Mouse (Mus musculus) CD4-positive helper T cell, adult 2 months (primary cell): Measurements from ENCODE around the gene Plg.

ENCODE experiments used
- DNase-seq: peaks from one replicate; pipeline ENCODE4 v3.0.0-alpha.2; 2012; ENCODE audit warnings: low read depth, missing footprints, low spot score

The Plg gene

DNA sequence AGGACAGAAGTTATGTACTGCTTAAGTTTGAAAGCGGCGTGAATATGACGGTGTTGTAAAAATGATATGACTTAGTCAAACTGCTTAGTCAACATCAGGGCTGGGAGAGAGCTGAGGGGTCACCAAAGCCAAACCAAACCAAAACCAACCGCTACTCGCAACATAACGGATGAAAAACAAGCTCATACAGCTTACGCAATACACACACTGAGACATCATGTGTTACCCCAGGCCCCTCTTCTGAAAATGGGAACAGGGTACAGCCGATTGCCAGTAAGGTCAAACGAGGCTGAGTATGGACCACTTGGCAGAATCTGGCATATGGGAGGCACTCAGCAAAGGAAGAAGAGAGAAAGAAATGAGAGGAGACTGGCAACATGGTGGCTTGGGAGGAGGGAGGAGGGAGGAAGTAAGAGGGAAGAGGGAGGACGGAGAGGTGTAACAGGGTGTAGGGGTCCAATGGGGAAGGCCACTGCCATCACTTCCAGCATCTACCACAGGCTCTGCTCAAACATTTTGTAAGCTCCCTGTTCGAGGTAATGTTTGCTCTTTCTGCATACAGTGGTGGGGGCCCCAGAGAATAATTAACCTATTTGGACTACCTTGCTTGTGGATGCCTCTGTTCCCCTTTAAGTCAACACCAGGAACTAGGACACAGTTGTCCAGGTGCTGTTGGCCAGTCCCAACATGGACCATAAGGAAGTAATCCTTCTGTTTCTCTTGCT, at the start of gene Plg:
Gene Plg, plus strand, starts transcription at position 628 of the 725 bp plus-strand sequence.
- no peak for DNase-seq

DNA sequence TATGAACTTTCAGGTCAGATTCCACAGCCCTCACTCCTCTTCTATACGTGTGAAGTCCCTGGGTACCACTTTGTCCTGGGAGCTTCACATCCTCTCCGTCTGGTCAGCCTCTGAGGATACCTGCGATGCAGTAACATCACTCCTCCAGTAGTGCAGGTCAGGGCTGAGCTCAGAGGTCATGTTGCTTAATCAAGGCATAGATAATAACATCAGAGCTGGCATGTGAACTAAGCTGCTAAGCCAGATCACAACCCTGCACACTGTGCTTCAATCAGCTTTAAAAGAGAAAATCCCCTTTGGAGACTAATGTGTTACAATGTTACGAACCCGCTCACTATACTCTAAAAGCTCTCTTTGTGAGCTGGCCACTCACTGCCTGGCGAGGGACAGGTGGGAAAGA, 43.3 kb upstream of the Plg start:
- DNase-seq = no peak

DNA sequence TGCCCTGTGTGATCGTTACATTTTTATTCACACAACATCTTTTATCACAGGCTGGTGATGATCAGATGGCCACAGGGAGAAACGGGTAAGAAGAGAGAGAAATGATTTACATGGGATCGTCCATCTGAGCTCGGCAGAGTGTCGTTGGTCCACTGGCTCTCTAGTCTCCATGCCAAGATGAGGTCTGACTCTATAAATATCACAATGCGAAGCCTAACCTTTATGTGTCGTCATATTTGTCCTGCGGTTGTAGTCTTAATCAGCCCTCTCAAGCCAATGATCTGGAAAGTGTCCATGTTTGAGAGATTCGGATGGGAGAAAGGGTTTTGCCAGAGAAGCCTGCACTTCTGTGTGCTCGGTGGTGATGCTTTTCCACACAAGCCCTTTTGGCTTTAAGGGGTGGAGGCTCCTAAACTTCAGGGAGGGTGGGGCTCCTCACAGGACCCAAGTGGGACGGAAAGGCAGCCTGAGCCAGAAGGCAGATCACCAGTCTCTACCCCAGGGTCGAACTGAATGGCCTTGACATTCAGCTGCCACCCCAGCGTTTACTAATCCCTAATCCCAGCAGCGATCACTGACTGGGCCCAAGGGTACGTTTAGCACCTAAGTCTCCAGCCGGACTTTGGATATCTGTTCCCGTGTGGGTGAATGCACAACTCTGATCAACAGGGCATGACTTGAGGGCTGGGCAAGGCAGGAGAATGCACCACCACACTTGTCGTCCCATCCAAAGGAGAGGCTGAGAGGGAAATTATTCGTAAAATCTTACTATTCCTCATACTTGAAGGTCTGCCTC, 42.1 kb upstream of the Plg start:
- no peak for DNase-seq

DNA sequence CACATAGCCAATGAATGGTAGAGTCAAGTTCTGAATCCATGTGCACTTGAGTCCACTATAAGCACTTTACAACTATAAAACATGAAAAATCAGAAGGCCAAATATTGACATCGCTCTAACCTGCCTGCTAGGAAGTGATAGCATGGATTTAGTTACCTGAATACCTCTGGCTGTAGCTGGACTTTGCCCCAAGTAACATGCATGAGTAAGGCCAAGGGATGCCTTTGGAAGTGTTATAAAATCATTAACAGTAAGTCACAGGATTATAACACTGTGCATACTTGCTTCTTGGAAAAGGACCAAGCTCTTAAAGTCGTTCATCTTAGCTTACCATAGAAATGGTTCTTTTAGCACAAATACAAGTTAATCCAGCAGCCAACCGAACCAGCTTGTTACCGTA, 41.3 kb upstream of the Plg start:
- DNase-seq = no peak

DNA sequence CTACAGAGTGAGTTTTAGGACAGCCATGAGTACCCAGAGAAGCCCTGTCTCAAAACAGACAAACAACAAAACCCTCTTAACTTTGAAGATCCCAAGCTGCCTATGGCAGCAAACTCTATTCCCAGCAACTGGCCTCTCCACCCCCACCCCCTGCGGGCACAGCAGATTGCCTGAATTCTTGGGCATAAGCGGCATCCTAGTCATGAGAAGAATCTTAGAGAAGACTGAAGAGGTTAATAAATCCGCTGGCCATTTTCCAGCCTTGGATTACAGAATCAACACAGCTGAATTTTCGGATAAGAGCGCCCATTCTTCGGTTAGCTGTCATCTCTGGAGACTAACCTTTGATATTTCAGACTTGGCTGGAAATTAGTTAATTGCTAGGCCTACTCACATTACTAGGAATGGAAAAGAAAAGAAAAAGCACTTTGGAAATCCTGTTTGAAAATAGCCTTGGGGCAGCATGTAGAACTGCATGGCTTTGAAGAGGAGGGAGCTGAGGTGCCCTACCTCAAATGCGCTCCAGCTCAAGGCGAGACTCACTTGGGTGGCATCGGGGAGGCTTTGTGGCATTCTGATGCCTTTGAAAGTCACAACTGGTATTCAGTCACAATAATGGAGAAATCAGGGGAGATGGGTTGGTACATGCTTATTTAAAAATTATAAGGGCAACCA, 34.6 kb upstream of the Plg start:
- no peak for DNase-seq

DNA sequence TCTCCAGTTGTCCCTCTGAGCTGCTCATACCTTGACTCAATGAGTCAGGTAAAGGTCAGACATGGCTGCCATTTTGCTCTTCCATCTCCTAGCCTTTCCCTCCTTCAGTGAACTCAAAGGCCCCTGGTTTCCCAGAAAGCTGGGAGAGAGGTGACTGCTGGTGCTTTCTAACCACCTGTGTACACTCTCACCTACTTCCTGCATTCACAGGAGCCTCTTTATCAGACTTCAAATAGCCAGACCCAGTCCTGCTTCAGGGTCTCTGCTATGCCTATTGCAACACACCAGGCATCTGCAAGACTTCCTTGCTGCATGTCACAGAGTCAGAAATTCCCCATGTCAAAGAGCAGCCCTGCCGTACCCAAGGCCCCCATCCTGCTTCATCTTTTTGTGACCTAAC, 30.9 kb upstream of the Plg start:
- DNase-seq = no peak

DNA sequence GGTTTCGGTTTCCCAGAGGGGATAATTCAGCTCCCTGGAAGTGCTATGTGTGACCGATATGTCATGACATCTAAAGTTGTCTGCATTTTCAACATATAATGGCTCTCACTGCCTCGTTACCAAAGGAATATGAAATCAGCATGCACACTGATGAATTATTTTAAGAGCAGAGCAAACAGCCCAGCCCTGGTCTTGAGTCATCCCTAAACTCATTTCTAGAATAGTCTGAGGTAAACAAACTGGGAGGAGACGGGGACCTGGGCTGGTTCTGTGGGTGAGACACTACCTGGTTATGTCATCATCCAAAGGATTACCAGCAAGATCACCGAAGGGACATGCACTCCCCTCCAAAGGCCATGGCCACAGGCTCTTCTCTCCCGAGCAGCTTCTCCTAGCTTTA, 26.8 kb upstream of the Plg start:
- DNase-seq = no peak

DNA sequence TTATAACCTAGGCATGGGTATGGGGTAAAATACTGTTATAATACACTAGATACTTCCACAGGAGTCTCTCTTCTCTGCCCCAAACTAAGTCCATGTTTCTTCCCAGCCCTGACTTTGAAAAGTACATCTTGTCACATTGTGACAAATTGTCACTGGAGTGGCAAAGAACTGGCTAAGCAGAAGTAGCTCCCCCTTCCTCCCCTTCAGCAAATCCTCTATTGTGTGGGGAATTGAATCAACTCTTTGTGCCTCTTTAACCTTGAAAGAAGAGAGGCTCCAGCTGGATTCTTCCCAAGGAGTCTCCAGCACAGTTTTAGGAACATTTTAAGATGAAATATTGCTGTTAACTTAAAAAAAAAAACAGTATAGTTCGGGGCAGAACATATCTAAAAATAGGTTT, 25.6 kb upstream of the Plg start:
- no peak for DNase-seq

DNA sequence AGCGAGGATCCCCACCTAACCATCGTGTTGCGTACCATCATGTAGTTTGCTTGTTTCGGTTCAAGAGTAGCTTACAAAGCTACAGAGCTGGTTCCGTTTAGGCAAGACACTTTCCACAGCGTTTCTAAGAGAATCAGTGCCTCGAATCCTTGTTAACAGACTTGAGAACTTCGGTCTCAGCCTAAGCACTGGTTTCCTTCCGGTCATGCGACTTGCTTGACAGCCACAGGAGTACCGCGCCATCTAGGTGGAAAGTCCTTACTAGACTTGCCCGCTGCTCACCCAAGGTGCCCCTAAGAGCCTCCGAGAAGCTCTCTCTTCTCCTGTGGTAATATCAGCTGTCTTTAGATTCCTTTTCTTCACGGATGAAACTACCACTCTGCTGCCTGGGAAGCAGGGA, 18.5 kb upstream of the Plg start:
- no peak for DNase-seq

DNA sequence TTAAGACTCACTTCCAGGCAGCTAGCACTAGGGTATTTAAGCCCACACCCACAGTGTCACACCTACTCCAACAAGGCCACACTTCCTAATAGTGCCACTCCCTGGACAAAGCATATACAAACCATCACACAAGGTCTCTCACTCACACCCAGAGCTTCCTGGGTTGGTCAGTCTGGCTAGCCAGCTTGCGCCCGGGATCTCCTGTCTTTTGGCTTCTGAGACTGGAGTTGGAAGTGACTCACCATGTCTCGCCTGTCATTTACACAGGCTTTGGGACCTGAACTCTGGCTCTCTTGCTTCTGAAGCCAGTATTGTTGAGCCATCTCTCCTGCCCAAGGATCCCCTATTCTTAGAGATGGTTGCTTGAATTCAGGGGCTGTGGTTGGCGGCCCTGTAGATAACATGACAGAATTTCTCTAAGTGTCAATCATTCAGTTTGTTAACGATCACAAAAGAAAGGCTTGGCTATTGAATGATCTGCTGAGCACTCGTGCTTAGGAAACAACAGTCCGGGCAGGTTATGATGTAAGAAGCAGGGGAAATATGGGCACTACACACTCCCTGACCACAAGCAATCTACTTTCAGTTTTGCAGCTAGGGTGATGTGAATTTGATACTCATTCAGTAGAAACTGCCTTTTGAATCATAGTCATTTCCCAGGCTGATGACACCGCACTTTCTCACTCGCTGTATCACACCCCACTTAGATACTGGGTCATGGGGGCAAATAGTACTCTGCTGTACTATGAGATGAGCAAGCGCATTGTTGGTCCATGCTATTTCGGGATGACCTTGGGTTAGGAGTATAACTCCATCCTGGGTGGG, 14.6 kb upstream of the Plg start:
- peak; percentile 71 for DNase-seq

DNA sequence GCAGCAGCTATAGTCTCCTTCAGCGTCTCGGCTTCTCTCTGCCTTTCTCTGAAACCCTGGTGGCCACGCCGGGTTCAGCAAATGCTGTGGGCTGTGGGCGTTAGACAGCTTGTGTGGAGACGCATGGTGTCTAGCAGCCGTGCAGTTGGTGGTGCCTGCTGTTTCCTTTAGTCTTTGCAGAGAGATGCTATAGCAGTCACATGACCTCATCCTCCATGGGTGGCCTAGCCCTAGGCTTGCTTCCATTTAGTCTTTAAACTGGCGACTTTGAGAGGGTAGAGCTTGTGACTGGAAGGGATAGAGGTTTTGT, 14.0 kb upstream of the Plg start:
- peak; percentile 66 for DNase-seq

DNA sequence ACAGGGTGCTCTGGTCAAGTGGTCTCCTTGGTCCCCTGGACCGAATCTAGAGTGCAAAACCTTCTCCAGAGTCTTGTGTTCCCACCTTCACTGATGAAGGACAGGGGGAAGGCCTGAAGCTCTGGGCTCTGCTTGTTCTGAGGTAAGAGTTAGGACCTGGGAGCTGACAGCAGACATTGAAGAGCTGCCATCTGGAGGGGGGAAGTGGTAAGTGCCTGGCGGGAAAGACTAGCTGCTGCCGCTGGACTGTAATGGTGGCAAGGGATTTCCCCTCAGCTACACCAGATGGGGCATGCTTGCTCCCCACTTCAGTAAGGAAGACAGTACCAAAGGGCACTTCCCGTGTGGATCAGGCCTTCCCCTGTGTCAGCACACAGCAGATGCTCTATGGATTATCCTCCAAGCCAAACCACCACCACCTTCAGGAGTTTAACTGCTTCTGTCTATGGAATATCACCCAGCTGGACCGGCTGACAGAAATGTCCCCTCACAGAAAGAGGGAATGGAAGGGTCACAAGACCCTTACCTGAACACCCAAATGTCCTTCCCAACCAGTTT, 11.0 kb upstream of the Plg start:
- peak; percentile 60 for DNase-seq

DNA sequence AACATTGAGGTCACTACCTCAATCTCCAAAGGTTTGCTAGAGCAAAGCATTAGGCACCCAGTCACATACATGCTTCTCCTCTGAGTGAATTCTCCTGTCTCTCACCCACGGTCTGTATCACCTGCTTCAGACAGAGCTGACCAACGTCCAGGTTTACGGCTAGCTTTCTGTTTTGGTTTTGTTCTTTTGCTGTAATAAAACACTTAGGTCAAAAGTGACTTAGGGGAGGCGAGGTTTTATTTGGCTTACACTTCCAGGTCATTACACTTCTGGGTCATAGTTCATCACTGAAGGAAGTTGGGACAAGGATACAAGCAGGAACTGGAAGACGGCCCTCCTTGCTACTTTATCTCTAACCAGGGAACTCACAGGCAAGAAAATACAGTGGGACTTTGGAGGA, 9.0 kb upstream of the Plg start:
- no peak for DNase-seq

DNA sequence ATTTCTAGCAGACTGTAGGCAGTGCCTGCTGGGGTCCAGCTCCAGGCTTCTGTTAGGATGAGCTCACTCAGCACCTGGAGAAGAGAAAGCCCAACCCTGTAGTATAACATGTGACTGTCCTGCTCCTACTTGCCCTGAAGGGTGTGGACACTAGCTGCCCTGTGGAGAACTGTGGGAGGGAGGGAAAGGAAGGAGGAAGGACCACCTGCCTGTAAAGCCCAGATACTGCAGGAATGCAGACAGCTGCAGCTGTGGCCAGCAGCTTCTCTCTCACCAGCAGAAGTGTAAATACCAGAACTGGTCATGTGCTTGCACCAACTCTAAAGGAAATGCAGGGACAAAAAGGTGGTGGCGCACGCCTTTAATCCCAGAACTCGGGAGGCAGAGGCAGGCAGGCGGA, 8.1 kb upstream of the Plg start:
- DNase-seq = no peak

DNA sequence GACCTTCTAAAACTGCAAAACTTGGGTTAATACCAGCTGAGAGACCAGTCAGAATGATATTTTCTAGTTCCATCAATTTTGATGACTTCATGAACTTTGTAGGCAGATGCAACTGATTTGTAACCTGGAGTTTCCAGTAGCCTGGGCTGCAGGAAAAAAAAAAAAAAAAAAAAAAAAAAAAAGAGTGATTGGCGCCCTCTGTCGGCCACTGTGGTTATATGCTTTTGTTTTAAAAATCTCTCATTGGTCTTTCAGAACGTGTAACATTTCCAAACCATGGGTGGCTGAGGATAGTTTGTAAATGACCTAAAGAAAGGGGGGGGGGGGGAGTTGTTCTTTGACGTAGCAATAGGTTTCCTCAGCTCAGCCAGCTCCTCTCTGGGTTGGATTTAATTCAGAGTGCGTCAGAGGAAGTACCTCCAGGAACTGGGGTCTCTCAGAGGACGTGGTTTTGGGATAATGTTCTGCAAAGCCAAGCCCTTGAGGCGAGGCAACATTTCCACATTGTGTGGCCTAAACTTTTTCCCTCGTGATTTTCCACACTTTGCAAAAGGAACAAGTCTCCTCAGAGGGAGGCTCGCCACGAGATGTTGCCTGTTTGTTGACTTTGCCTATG, 7.0 kb upstream of the Plg start:
- DNase-seq = peak; percentile 81

DNA sequence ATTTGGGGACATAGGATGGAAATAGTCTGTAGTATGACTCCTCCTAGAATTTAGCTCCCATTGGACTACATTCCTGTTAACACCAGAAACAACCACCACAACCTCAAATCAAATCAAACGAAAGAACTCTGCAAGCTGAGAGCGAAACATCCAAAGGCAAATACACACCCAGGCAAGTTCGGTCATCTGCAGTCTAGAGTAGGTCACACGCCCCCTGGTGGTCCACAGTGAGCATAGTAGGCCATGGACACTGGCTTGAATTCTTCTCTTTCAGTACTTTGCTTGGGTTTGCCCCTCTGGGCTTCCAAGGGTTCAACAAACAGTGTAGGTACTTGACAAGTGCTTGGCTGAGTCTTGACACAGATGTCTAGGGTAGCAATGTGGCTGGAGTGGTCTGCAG, 6.4 kb upstream of the Plg start:
- peak; percentile 79 for DNase-seq

DNA sequence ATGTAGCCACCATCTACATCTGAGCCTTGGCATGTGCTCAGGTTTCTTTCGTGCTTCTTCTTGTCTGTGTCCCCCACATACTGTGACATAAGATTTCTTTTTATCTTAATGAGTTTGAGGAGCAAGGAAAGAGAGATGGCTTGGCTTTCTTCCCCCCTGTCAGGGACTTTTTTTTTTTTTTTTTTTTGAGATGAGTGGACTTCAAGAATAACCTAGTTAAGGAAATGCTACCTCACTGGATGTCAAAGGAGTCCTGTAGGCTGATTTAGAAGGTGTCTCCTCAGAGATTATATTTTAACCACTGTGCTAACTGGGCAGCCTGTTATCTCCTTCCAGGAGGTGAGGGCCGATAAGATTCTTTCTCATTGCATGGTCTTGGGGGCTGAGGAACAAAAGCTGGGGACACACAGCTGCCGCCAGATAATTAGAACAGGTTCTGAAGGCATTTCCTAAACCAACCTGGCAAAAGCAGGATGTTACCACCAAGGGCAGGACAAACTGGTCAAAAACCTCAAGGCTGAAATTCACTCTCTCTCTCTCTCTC, 4.7 kb upstream of the Plg start:
- no peak for DNase-seq

DNA sequence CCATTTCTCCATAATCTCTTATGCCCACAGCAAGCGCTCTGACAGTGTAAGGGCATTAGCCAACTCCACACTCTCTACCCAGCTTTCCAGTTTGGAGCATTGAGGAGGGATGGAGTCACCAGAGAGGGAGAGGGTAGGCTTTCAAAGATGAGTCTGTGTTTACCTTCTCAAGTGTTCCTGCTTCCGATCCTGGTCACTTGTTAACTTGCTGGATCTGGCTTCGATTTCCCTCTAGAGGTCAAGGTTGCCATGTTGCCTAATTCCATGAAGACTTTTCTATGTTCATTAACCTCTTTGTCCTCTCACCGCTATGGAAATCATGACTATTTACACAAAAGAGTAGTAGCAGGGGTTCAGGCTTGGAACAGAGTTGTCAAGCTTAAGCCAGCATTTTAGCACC, 1.9 kb downstream of the Plg start:
- no peak for DNase-seq

DNA sequence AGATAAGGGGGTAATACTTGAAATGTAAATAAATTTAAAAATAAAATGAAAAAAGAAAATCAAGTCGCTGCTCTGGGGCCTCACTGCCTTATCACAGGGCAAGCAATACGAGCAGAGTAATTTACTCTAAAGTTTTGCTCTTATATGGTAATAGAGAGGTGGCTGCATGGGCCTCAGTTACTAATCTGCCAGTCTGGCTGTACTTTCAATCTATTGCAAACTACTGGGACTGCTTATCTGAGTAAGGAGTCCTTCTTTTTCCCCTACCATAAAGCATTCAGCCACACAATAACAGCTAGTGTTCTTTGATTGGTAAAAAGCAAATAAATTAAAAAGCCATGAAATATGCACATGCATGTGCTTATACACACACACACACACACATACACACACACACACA, 3.2 kb downstream of the Plg start:
- DNase-seq = no peak

DNA sequence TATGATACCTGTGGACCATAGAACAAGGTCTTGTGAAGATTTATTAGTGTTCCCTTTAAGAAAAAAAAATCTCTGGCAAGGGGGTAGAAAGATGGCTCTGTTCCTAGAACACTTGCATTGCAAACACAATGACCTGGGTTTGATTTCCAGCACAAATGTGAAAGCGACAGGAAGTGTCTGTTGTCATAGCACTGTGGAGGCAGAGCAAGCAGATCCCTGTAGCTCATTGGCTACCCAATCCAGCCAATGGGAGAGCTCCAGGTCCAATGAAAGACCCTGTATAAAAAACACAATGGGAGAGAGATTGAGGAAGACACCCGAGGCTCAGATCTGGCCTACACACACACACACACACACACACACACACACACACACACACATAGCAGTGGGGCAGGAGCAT, 4.1 kb downstream of the Plg start:
- no peak for DNase-seq
